Mouse (Mus musculus): ENCODE measurements at regions not wholly inside any gene's neighbourhood (a gene's known extent, or its start where the extent isn't known, plus 50 kb on each side); places are given as distances from the start of the nearest gene placed in this dataset.
"Not testable (repeated sequence)": the region's sequence is repeated elsewhere in the genome, so short reads cannot be mapped to it uniquely, and the experiment has no call there.

DNA sequence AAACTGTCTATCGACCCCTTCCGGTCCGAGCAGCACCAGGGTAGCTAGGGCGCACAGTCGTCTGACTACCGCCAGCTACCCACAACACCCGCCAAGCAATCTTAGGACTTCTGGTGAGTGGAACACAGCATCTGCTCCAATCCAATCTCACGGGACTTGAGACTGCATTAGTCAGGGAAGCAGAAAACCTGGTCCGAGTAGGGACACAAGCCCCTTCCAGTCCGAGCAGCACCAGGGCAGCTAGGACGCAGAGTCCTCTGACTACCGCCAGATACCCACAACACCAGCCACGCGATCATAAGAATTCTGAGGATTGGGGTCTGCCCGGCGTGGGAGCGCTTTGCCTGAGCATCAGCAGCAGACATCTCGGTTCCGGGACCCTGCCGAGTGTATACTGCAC is 79.6 kb downstream of the Gm10715 start:
- not testable (repeated sequence) for DNase-seq (ENCODE audit: extremely low spot score in 1 of 2, low spot score in 1 of 2)

DNA sequence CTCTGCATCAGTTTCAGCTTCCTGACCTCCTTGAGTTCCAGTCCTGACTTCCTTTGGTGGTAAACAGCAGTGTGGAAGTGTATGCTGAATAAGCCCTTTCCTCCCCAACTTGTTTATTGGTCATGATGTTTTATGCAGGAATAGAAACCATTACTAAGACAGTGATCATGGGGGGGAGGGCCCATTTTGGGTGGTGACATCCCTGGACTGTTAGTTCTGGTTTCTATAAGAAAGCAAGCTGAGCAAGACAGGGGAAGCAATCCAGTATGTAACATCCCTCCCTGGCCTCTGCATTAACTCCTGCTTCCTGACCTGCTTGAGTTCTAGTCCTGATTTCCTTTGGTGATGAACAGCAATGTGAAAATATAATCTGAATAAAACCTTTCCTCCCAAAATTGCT is 124.5 kb downstream of the Gm10715 start:
- no peak for DNase-seq (ENCODE audit: extremely low spot score in 1 of 2, low spot score in 1 of 2)

DNA sequence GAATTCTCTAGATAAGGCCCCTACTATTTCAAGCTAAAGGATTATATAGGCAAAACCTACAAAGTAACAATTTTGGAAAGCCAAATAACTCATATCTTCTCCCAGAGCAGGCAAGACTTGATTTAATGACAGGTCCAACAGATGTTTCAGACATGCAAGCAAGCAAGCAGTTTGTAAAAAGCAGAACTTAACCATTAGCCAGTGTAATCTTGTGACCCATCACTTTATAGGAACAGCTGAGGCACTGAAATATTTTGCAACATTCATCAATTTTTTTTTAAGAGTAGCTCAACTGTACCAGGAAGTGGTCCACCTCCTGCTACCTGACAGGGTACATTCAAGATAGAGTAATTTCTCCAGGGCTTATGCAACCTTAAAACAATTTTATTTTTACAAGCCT is 147.7 kb downstream of the Gm10715 start:
- DNase-seq (ENCODE audit: extremely low spot score in 1 of 2, low spot score in 1 of 2), result no peak

DNA sequence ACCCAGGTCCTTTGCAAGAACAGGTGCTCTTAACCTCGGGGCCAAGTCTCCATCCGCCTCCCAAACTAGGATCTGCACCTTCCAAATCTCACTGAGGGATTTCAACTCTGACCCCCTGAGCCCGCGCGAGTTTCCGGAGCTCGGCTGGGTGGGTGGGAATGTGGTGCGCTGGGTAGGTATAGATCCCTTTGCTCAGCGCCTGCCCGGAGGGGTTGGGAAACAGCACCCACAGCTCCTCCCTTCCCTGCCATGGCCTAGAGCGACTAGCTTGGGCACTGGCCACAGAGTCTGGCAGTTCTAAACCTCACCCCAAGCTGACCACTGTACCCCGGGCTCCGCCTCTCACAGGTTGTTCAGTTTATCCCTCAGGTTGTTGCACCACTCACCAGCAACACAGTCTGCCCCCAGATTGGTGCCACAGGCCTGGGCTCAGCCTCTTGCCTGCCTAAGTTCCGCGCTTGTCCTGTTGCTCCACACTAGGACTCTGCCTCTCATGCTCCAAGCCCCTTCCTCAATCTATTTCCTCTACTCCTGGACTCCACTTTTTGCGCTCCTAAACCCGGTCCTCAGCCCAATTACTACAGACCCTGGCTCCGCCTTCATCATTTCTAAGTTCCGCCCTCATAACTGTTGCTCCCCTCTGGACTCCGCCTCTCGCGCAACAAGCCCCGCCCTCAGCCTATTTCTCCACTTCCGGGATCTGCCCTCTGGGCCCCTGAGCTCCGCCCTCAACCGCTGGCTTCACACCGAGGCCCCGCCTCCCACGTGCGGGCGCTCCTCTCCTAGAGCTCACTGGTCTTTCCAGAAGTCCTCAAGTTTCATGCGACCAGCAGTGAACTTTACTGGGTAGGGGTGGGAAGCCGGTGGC is 135.6 kb upstream of the Alkbh8 start:
- DNase-seq (ENCODE audit: extremely low spot score in 1 of 2, low spot score in 1 of 2), result no peak

DNA sequence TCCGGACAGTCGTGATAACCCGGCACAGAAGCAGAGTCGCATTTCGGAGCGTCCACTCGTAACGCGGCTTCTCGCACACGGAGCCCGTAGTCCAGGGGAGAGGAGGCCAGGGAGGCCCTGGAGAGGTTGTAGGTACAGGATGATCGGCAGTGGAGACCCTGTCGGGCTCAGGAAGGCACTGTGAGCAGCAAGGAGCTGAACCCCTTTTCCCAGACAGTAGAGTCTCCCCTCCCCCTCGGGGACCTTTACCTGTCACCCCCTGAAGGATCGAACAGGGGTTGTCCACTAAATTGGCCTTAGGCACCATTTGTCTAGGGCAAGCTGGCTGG is 135.0 kb upstream of the Alkbh8 start:
- not testable (repeated sequence) for DNase-seq (ENCODE audit: extremely low spot score in 1 of 2, low spot score in 1 of 2)

DNA sequence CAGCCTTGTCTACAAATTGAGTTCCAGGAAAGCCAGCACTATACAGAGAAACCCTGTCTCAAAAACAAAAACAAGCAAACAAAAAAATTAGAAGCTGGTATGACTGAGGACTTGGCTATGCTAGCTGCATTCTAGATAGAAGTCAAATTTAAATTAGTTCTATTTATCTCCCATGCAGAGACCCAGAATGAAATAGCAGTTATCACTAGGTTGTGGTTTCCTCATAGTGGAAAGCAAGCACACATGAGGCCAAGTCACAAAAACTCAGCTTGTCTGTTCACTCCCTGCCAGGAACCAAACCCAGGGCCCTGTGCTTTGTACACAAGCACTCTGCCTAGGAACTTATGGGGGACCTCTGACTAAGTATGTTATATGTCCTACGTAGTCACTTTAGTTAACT is 126.8 kb upstream of the Alkbh8 start:
- DNase-seq (ENCODE audit: extremely low spot score in 1 of 2, low spot score in 1 of 2), result not testable (repeated sequence)

DNA sequence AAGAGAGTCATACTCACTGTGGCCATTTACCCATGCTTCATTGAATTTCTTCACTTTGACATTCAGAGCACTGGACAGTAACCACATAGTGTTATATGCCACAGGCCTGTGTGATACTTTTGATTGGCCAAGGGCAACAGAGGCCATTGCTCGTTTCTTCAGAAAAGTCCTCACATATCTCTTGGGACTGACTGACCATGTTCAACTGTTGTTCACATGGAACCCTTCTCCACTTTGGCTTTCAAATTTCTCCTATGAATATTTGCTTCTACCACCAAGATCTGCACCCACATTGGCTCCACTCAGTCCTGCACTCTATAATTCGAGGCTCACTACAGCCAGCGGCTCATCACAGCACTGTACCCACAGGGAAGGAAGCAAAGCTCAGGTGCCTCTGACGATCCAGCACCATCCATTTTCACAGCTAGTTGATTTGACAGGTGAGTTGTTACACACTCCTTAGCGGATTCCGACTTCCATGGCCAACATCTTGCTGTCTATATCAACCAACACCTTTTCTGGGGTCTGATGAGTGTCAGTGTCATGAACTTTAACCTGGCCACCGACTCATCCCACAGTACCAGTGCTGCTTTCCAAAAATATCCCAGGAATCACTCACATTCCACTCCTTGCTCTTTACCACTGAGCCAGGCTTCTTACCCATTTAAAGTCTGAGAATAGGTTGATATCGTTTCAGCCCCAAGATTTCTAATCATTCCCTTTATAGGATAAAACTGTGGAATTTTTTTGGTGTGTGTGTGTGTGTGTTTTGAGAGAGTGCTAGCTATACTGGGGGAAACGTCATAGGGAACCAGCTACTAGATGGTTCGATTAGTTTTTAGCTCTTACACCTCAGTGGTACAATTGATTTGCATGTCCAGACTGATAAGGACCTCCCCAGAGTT is 76.3 kb upstream of the Alkbh8 start:
- peak; percentile 14 to 74 for DNase-seq (ENCODE audit: extremely low spot score in 1 of 2, low spot score in 1 of 2)

DNA sequence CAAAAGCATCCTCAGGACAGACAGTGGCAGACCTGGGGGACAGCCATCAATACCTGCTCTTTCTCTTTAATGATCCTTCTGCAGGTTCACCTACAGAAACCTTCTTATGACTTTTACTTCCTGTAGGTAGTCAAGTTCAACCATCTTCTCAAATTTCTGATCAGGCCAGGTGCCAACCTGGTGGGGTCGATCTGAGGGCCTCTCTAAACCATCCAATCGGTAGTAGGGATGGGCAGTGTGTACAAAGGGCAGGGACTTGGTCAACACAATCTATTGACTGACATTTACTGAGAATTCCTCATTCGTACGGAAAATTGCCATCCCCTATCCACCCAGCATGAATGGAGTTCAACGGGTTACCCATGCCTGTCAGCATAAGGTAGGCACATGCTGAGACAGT is 74.8 kb upstream of the Alkbh8 start:
- DNase-seq (ENCODE audit: extremely low spot score in 1 of 2, low spot score in 1 of 2), result no peak

DNA sequence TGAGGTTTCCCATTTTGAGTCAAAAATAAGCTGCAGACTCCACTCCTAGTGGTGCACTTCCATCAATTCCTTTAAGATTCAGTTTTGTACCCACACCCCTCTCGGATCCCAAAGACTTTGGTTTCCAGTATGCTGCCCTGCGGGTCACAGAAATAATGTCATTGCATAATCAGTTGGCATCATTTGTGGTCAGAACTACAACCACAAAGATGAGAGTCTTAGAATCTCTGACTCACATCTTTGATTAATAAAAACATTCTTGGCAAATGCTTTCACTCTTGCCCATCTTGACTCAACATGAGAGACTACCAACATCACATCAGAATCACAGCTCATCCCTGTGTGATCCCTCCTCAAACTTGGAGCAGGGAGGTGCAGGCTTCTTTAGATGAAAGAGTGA is 74.1 kb upstream of the Alkbh8 start:
- no peak for DNase-seq (ENCODE audit: extremely low spot score in 1 of 2, low spot score in 1 of 2)

DNA sequence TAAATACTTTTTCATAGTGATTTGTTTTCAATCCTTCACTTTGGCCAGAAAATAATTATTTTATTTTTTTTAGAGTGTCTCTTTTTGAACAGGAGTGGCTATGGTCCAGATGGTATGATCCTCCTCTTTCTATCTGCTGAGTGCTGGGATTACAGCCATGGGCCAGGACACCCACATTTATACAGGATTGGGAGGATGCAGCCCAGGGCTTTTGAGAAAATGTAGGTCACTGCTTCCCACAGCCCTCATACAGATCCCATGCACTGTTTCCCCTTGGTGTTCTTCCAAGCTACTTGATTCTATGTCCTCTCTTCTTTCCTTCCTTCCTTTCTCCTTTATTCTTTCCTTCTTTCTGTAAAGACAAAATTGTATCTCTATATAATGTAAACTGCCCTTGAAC is 70.5 kb upstream of the Alkbh8 start:
- no peak for DNase-seq (ENCODE audit: extremely low spot score in 1 of 2, low spot score in 1 of 2)

DNA sequence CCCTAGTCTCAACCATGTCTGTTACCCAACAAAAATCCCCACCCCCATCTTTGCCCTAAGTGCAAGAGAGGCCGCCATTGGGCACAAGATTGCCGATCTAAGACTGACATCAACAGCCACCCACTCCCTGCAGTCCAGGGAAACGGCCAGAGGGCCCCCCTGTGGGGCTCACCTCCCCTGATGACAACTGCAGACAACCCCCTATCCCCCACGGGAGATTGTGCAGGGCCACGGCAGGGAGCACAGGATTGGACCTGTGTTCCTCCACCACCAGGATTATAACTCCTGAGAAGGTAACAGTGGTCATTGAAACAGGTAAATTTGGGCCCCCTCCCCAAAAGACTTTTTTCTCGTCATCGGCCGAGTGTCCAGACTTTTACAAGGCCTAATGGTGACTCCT is 54.4 kb upstream of the Alkbh8 start:
- DNase-seq (ENCODE audit: extremely low spot score in 1 of 2, low spot score in 1 of 2), result not testable (repeated sequence)

DNA sequence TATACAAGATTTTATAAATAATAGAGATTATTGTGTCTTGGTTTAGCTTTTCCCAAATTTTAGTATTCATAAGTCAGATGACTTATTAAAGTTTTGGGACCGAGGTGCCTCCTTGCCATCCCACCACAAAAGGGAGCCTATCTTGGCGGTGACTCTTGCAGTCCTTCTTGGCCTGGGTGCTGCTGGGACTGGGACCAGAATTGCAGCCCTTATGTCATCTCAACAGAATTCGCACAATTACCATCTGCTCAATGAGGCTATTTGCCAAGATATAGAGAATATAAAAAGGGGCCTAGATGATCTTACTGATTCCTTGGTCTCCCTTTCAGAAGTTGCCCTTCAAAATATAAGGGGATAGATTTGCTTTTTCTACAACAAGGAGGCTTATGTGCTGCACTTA is 53.0 kb upstream of the Alkbh8 start:
- not testable (repeated sequence) for DNase-seq (ENCODE audit: extremely low spot score in 1 of 2, low spot score in 1 of 2)

DNA sequence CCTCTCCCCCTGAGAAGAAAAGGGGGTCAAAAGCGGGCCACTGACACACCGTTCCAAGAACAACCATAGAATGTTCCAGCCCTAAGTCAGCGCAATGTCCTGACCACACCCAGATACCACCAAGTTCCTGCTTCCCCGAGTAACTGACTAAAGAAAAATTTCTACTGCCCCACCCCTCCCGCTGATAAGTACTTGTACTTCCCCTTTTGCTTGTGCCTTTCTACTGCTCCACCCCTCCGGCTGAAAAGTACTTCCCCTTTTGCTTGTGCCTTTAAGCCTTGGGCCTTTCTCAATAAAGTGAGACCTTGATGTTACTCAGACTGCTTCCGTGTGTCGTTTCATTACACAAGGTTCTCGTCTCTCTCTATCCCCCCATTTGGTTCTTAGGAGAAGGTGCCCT is 51.6 kb upstream of the Alkbh8 start:
- DNase-seq (ENCODE audit: extremely low spot score in 1 of 2, low spot score in 1 of 2), result not testable (repeated sequence)

Measured in layer of hippocampus, postnatal 25 days (tissue).